Mouse (Mus musculus) lung, postnatal 0 days (tissue): ENCODE measurements around the gene Rims1. TPM values are rescaled to one million over a fixed set of nuclear protein-coding genes. Genes with fewer than 3 reads are reported as not detected.
A peak's percentile ranks its signal among the peaks of the same experiment; 100 is the strongest.

Experiments
- ATAC-seq: fragments of 200-750 bp; cut with Nextera tagmentation; 2 replicates; pipeline ENCODE4 v1.8.0; 2017; ENCODE audit warnings: moderate library complexity
- DNase-seq: peaks from one replicate; pipeline ENCODE4 v3.0.0-alpha.2; 2016; ENCODE audit warnings: low spot score
- H3K27ac ChIP-seq: fragments of 300-500 bp; sonication (generic); 2 replicates; pipeline ENCODE4 v1.5.1; 2014; ENCODE audit warnings: antibody characterized with exemption, mild to moderate bottlenecking, low read length, mixed read lengths
- H3K27me3 ChIP-seq: fragments of 300-500 bp; sonication (generic); replicated peaks from 2 replicates; pipeline ENCODE4 v1.6.1; 2014; ENCODE audit warnings: low read length, mixed read lengths; ENCODE audit not compliant: insufficient read depth
- H3K36me3 ChIP-seq: fragments of 300-500 bp; sonication (generic); 2 replicates; pipeline ENCODE4 v1.6.1; 2014; ENCODE audit warnings: low read length, mixed read lengths; ENCODE audit not compliant: insufficient read depth
- H3K4me1 ChIP-seq: fragments of 300-500 bp; sonication (generic); 2 replicates; pipeline ENCODE4 v1.6.1; 2014; ENCODE audit warnings: antibody characterized with exemption, low read depth, low read length, mixed read lengths; ENCODE audit not compliant: insufficient read depth
- H3K4me2 ChIP-seq: fragments of 300-500 bp; sonication (generic); replicated peaks from 2 replicates; pipeline ENCODE4 v1.6.1; 2014; ENCODE audit warnings: low read depth, mild to moderate bottlenecking, low read length, moderate library complexity, mixed read lengths
- H3K4me3 ChIP-seq: fragments of 300-500 bp; sonication (generic); 2 replicates; pipeline ENCODE4 v1.5.1; 2014; ENCODE audit warnings: low read depth, low read length
- H3K9ac ChIP-seq: fragments of 300-500 bp; sonication (generic); replicated peaks from 2 replicates; pipeline ENCODE4 v1.6.1; 2014; ENCODE audit warnings: low read depth, mild to moderate bottlenecking
- H3K9me3 ChIP-seq: fragments of 300-500 bp; sonication (generic); 2 replicates; pipeline ENCODE4 v1.6.1; 2016; ENCODE audit warnings: low read length, mixed read lengths
- CTCF ChIP-seq: IDR thresholded peaks from 2 replicates; pipeline ENCODE4 v1.5.1; 2016; ENCODE audit warnings: antibody characterized with exemption, mild to moderate bottlenecking
- EP300 ChIP-seq: IDR thresholded peaks from 2 replicates; pipeline ENCODE4 v1.6.1; 2016; ENCODE audit warnings: antibody characterized with exemption, mild to moderate bottlenecking, control low read depth
- WGBS: fragments of 180-500 bp; shearing (Covaris S2); extraction: QIAGEN DNeasy Blood & Tissue Kit; methylation state at CpG from one replicate; pipeline ENCODE4 v1.1.7; 2014; 5-methylcytosine and 5-hydroxymethylcytosine counted together
- polyA plus RNA-seq: library from polyadenylated mRNA; unstranded; fragments of >200 nt; fragmentation: Nextera tagmentation; extraction: Ambion mirVana; gene quantifications from 2 replicates; pipeline ENCODE4 v1.2.1, GENCODE M21; 2015

The Rims1 gene
- polyA plus RNA-seq, 1 experiment from 2014 or later, result 0.92 TPM

GRCm38 (mm10) chr1:22320941-22321676 lies 484.7 kb downstream of the Rims1 start:
- H3K9me3 ChIP-seq, result no peaks in the 10 kb centered on the region
- TF ChIP-seq EP300 (no peak), CTCF (no peak)
- DNase-seq (no peak), ATAC-seq (no peak)
- H3K27ac ChIP-seq, result no peak overlapping the region
- no peak overlapping the region for H3K4me2 ChIP-seq
- no peaks in the 10 kb centered on the region for H3K4me1 ChIP-seq
- no peak overlapping the region for H3K9ac ChIP-seq
- no peaks in the 10 kb centered on the region for H3K36me3 ChIP-seq
- no peaks in the 10 kb centered on the region for H3K27me3 ChIP-seq
- no peak overlapping the region for H3K4me3 ChIP-seq
- 44% methylated on average over 6 of the region's 6 CpGs for WGBS

- no peaks in the 10 kb centered on the region for H3K4me1 ChIP-seq
- ATAC-seq, result peak; percentile 47; the same call in 1 of the 2 replicates
- no peak for TF ChIP-seq CTCF
- no peak for TF ChIP-seq EP300
- H3K9ac ChIP-seq, result no peak overlapping the region
- 31% methylated on average over 2 of the region's 2 CpGs for WGBS
- H3K36me3 ChIP-seq, result no peaks in the 10 kb centered on the region
- H3K9me3 ChIP-seq, result no peaks in the 10 kb centered on the region
- DNase-seq, result peak; percentile 35
- no peak overlapping the region for H3K27ac ChIP-seq
- H3K4me3 ChIP-seq, result no peak overlapping the region; the same call in 1 of the 2 replicates
- no peak overlapping the region; the same call in 1 of the 2 replicates for H3K4me2 ChIP-seq
- no peaks in the 10 kb centered on the region for H3K27me3 ChIP-seq
Observed at GRCm38 (mm10) chr1:22315537-22315936, 490.3 kb downstream of the Rims1 start.

GRCm38 (mm10) chr1:22311471-22311870 lies 494.3 kb downstream of the Rims1 start:
- DNase-seq (no peak), ATAC-seq (no peak)
- Histone ChIP-seq H3K27me3 (no peaks in the 10 kb centered on the region), H3K9ac (no peak overlapping the region), H3K4me3 (no peak overlapping the region), H3K9me3 (no peaks in the 10 kb centered on the region), H3K4me2 (no peak overlapping the region), H3K36me3 (no peaks in the 10 kb centered on the region), H3K27ac (no peak overlapping the region), H3K4me1 (no peaks in the 10 kb centered on the region)
- TF ChIP-seq EP300, result no peak
- no peak for TF ChIP-seq CTCF
- 81% methylated on average over 7 of the region's 7 CpGs for WGBS

- H3K27me3 ChIP-seq, result no peaks in the 10 kb centered on the region
- DNase-seq (no peak), ATAC-seq (no peak)
- TF ChIP-seq EP300 (no peak), CTCF (no peak)
- H3K4me1 ChIP-seq, result no peaks in the 10 kb centered on the region
- no peaks in the 10 kb centered on the region for H3K36me3 ChIP-seq
- H3K27ac ChIP-seq, result no peak overlapping the region
- no peak overlapping the region for H3K4me3 ChIP-seq
- H3K9ac ChIP-seq, result no peak overlapping the region
- 50% methylated on average over 5 of the region's 5 CpGs for WGBS
- H3K9me3 ChIP-seq, result no peaks in the 10 kb centered on the region
- no peak overlapping the region for H3K4me2 ChIP-seq
Observed at GRCm38 (mm10) chr1:22306519-22306918, 499.3 kb downstream of the Rims1 start.

GRCm38 (mm10) chr1:22305932-22306331 lies 499.9 kb downstream of the Rims1 start:
- Histone ChIP-seq H3K27ac (no peak overlapping the region), H3K27me3 (no peaks in the 10 kb centered on the region), H3K4me2 (no peak overlapping the region), H3K9me3 (no peaks in the 10 kb centered on the region), H3K36me3 (no peaks in the 10 kb centered on the region), H3K9ac (no peak overlapping the region), H3K4me3 (no peak overlapping the region), H3K4me1 (no peaks in the 10 kb centered on the region)
- ATAC-seq, result no peak
- WGBS, result 54% methylated on average over 1 of the region's 1 CpGs
- TF ChIP-seq CTCF (no peak), EP300 (no peak)
- no peak for DNase-seq

- ATAC-seq (no peak), DNase-seq (no peak)
- Histone ChIP-seq H3K9ac (no peak overlapping the region), H3K4me3 (no peak overlapping the region), H3K4me1 (no peaks in the 10 kb centered on the region), H3K27ac (no peak overlapping the region), H3K27me3 (no peaks in the 10 kb centered on the region), H3K4me2 (no peak overlapping the region), H3K36me3 (no peaks in the 10 kb centered on the region), H3K9me3 (no peaks in the 10 kb centered on the region)
- TF ChIP-seq CTCF (no peak), EP300 (no peak)
- 30% methylated on average over 3 of the region's 3 CpGs for WGBS
Observed at GRCm38 (mm10) chr1:22293953-22294352, 511.8 kb downstream of the Rims1 start.
